Mouse (Mus musculus) cerebellum, adult 2 months (tissue): ENCODE measurements around the gene Lgals4. TPM values are rescaled to one million over a fixed set of nuclear protein-coding genes. Genes with fewer than 3 reads are reported as not detected.

ENCODE experiments used
- DNase-seq, 2 experiments: peaks; one replicate each; pipeline ENCODE4 v3.0.0; 2021
- H3K27ac ChIP-seq: fragments of 200-500 bp; 2 replicates; pipeline ENCODE4 v1.5.1; 2012; ENCODE audit warnings: low read length, control low read depth, inconsistent platforms; ENCODE audit not compliant: insufficient read depth
- H3K27me3 ChIP-seq: fragments of 200-500 bp; 2 replicates; pipeline ENCODE4 v1.6.1; 2012; ENCODE audit warnings: inconsistent platforms, mild to moderate bottlenecking, low read length, moderate library complexity; ENCODE audit not compliant: control insufficient read depth, insufficient read depth
- H3K4me1 ChIP-seq: fragments of 200-500 bp; 2 replicates; pipeline ENCODE4 v1.6.1; 2011; ENCODE audit warnings: low read length; ENCODE audit not compliant: control insufficient read depth, insufficient read depth
- H3K4me3 ChIP-seq: fragments of 200-500 bp; replicated peaks from 2 replicates; pipeline ENCODE3; 2011; ENCODE audit warnings: mild to moderate bottlenecking, low read depth, low read length, control low read depth; ENCODE audit not compliant: insufficient read depth
- CTCF ChIP-seq: fragments of 200-500 bp; IDR thresholded peaks from 2 replicates; pipeline ENCODE4 v1.5.1; 2011; ENCODE audit warnings: low read depth, mild to moderate bottlenecking, control low read depth, low read length, moderate library complexity, borderline replicate concordance; ENCODE audit not compliant: insufficient read depth
- POLR2A ChIP-seq: fragments of 200-500 bp; IDR thresholded peaks from 2 replicates; pipeline ENCODE4 v1.6.1; 2011; ENCODE audit warnings: low read length, control low read depth, borderline replicate concordance; ENCODE audit not compliant: insufficient read depth
- WGBS: fragments of 180-500 bp; shearing (Covaris S2); methylation state at CpG from one replicate; pipeline ENCODE4 v1.1.7; 2018; 5-methylcytosine and 5-hydroxymethylcytosine counted together
- polyA plus RNA-seq: library from polyadenylated mRNA; depleted of rRNA; stranded (reverse); fragments of >200 nt; gene quantifications from 2 replicates; pipeline ENCODE4 v1.2.3, GENCODE M21; 2012; rRNA removed

The Lgals4 gene
- 6.9 and 8.3 TPM in 2 replicates for polyA plus RNA-seq

- 81% methylated on average over 6 of the region's 6 CpGs for WGBS
Observed at GRCm38 (mm10) chr7:28833723-28834347, at the start of gene Lgals4. TSS of gene Lgals4 (plus strand) at chr7:28833854.

DNA sequence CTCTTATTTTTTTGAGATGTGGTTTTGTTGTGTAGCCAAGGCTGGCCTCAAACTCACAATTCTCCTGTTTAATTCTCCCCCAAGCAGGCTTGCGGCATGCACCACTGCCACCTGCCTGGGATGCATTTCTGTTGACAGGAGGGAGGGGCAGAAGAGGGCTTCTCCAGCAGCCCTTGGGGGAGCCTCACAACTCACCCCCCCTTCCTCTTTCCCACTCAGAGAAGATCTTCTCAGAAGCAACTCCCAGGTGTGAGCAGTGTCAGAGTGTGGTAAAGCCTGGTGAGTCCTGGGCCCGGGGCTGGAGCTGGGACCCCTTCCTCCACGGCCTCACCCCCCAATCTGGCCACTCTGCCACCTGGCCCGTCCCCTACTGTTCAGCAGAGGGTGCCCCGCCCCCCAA is 48.5 kb upstream of the Lgals4 start:
- no peak for TF ChIP-seq CTCF
- TF ChIP-seq POLR2A, result no peak
- Histone ChIP-seq H3K4me3 (no peak overlapping the region), H3K4me1 (peaks cover 14% of the 10 kb centered on the region), H3K27ac (no peak overlapping the region), H3K27me3 (no peaks in the 10 kb centered on the region)
- no peak for DNase-seq
- 73% methylated on average over 5 of the region's 5 CpGs for WGBS

More at GRCm38 (mm10) chr7:28833723-28834347, at the start of gene Lgals4:
- Histone ChIP-seq H3K27ac (no peak within 1 kb of the TSS), H3K4me3 (no peak within 1 kb of the TSS), H3K4me1 (no peaks in the 10 kb centered on the region), H3K27me3 (no peaks in the 10 kb centered on the region)
- no peak for DNase-seq
- no peak for TF ChIP-seq CTCF
- TF ChIP-seq POLR2A, result no peak

DNA sequence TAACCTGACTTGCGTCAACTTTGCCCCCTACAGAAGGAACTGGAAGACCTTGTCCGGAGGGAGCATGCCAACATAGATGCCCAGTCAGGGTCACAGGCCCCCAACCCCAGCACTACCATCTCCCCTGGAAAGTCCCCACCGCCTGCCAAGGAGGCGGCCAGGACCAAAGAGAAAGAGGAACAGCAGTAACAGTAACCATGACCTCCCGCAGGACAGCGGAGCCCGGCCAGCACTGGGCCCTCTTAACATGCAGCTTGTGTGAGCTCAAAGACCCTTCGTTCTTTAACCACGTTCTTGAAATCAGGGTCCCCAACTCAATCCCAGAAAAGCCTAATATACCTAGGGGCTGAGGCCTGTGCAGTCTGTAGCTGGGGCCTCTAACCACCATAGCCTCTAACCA is 45.8 kb upstream of the Lgals4 start:
- H3K4me1 ChIP-seq, result no peaks in the 10 kb centered on the region
- no peak for TF ChIP-seq CTCF
- no peak for TF ChIP-seq POLR2A
- no peak for DNase-seq
- no peaks in the 10 kb centered on the region for H3K27me3 ChIP-seq
- WGBS, result 96% methylated on average over 9 of the region's 9 CpGs
- no peak overlapping the region for H3K27ac ChIP-seq
- no peak overlapping the region for H3K4me3 ChIP-seq

DNA sequence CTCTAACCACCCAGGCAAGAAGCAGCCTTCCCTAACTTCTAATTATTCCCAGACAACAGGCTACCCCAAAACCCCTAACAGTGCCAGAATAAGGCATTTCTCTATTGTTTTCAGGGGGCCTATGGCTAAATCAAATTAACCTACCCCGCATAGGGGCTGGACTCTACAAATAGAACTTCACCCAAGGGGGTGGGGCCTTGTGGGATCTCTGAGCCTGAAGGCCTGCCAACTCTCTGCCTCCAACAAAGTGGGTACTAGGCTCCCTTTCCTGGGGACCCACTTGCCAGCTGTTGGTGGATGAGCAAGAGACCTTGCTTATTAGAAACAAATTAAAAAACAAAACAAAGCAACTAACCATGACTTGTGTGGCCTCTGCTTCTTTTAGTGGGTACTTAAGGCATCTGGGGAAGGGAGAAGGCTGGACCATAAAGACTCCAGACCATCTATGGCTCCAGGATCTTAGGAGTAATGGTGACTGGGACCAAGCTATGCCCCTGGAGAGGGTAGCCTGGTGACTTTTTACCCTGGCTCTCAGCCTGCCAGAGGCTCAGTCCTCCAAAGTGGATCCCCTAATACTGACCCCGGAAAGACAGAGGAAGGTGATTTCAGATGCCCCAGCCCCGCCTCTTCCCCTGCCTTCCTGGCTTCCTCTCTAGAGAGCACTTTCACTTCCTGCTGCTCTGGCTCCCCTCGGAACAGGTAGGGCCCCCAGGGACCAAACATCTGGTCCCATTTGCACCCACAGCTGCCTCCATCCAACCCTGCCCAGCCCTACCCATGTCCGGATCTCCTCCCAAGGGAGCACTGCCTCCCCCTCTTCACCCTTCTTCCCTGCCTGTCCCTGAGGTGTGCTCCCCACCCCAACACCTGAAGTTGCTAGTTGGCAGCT is 45.1 kb upstream of the Lgals4 start, which contains the start of gene Rinl:
Gene Rinl (plus strand): TSS at position 663 of the 889 bp plus-strand sequence.
- WGBS, result 70% methylated on average over 5 of the region's 5 CpGs
- Histone ChIP-seq H3K27ac (no peak within 1 kb of the TSS), H3K27me3 (no peaks in the 10 kb centered on the region), H3K4me3 (no peak within 1 kb of the TSS), H3K4me1 (no peaks in the 10 kb centered on the region)
- no peak for DNase-seq
- TF ChIP-seq POLR2A (no peak), CTCF (no peak)

GRCm38 (mm10) chr7:28789235-28789634 is 44.4 kb upstream of the Lgals4 start:
- 84% methylated on average over 3 of the region's 3 CpGs for WGBS
- H3K4me3 ChIP-seq, result no peak overlapping the region
- no peak for DNase-seq
- H3K4me1 ChIP-seq, result no peaks in the 10 kb centered on the region
- no peak overlapping the region for H3K27ac ChIP-seq
- no peak for TF ChIP-seq CTCF
- no peak for TF ChIP-seq POLR2A
- H3K27me3 ChIP-seq, result no peaks in the 10 kb centered on the region

- H3K4me3 ChIP-seq, result no peak overlapping the region
- 51% methylated on average over 8 of the region's 8 CpGs for WGBS
Observed at GRCm38 (mm10) chr7:28790066-28790806, 43.4 kb upstream of the Lgals4 start.

GRCm38 (mm10) chr7:28791706-28792105 is 41.9 kb upstream of the Lgals4 start:
- H3K4me1 ChIP-seq, result no peaks in the 10 kb centered on the region
- no peaks in the 10 kb centered on the region for H3K27me3 ChIP-seq
- no peak overlapping the region for H3K27ac ChIP-seq
- DNase-seq, result no peak
- no peak overlapping the region for H3K4me3 ChIP-seq
- TF ChIP-seq POLR2A (no peak), CTCF (no peak)

More at GRCm38 (mm10) chr7:28790066-28790806, 43.4 kb upstream of the Lgals4 start:
- TF ChIP-seq POLR2A, result no peak
- no peak for TF ChIP-seq CTCF
- no peak for DNase-seq
- H3K4me1 ChIP-seq, result no peaks in the 10 kb centered on the region
- no peak overlapping the region for H3K27ac ChIP-seq
- no peaks in the 10 kb centered on the region for H3K27me3 ChIP-seq
